Mouse (Mus musculus): ENCODE results near the gene Olfr92. TPM values are rescaled to one million over a fixed set of nuclear protein-coding genes. Genes with fewer than 3 reads are reported as not detected.

Olfr92 gene
- polyA plus RNA-seq, 1 experiment, result not detected

- H3K27ac ChIP-seq (ENCODE audit: control insufficient read depth, insufficient read depth, low read depth, low read length), result no peak overlapping the region
- no peaks in the 10 kb centered on the region for H3K27me3 ChIP-seq (ENCODE audit: control insufficient read depth, insufficient read depth, low read length)
- no peak overlapping the region for H3K4me3 ChIP-seq (ENCODE audit: control insufficient read depth, low read depth, low read length)
- TF ChIP-seq POLR2A (IDR thresholded peaks at IDR 0.05; ENCODE audit: control insufficient read depth, low read depth, low read length), result no peak
- no peak for TF ChIP-seq CTCF (IDR thresholded peaks at IDR 0.05; ENCODE audit: control insufficient read depth, insufficient read depth, insufficient replicate concordance, low read depth, low read length)
- H3K36me3 ChIP-seq (ENCODE audit: control insufficient read depth, insufficient read depth, low read length), result no peaks in the 10 kb centered on the region
- no peaks in the 10 kb centered on the region for H3K4me1 ChIP-seq (ENCODE audit: control insufficient read depth, insufficient read depth, low read length)
These were observed 35.3 kb downstream of the Olfr92 start for GRCm38 (mm10) chr17:37084632-37085031.

- no peak for TF ChIP-seq POLR2A (IDR thresholded peaks at IDR 0.05; ENCODE audit: control insufficient read depth, low read depth, low read length)
- TF ChIP-seq CTCF (IDR thresholded peaks at IDR 0.05; ENCODE audit: control insufficient read depth, insufficient read depth, insufficient replicate concordance, low read depth, low read length), result peak; percentile 63; the same call in 1 of the 2 replicates
- Histone ChIP-seq H3K4me3 (ENCODE audit: control insufficient read depth, low read depth, low read length) (no peak overlapping the region), H3K4me1 (ENCODE audit: control insufficient read depth, insufficient read depth, low read length) (no peaks in the 10 kb centered on the region), H3K27me3 (ENCODE audit: control insufficient read depth, insufficient read depth, low read length) (no peaks in the 10 kb centered on the region), H3K27ac (ENCODE audit: control insufficient read depth, insufficient read depth, low read depth, low read length) (no peak overlapping the region), H3K36me3 (ENCODE audit: control insufficient read depth, insufficient read depth, low read length) (no peaks in the 10 kb centered on the region)
These were observed 36.6 kb downstream of the Olfr92 start for GRCm38 (mm10) chr17:37083327-37083726.

GRCm38 (mm10) chr17:37081659-37082058 is 38.2 kb downstream of the Olfr92 start:
- Histone ChIP-seq H3K36me3 (ENCODE audit: control insufficient read depth, insufficient read depth, low read length) (no peaks in the 10 kb centered on the region), H3K4me3 (ENCODE audit: control insufficient read depth, low read depth, low read length) (no peak overlapping the region), H3K27me3 (ENCODE audit: control insufficient read depth, insufficient read depth, low read length) (no peaks in the 10 kb centered on the region), H3K27ac (ENCODE audit: control insufficient read depth, insufficient read depth, low read depth, low read length) (no peak overlapping the region), H3K4me1 (ENCODE audit: control insufficient read depth, insufficient read depth, low read length) (no peaks in the 10 kb centered on the region)
- TF ChIP-seq CTCF (IDR thresholded peaks at IDR 0.05; ENCODE audit: control insufficient read depth, insufficient read depth, insufficient replicate concordance, low read depth, low read length) (no peak), POLR2A (IDR thresholded peaks at IDR 0.05; ENCODE audit: control insufficient read depth, low read depth, low read length) (no peak)

GRCm38 (mm10) chr17:37080119-37080518 is 39.8 kb downstream of the Olfr92 start:
- Histone ChIP-seq H3K36me3 (ENCODE audit: control insufficient read depth, insufficient read depth, low read length) (no peaks in the 10 kb centered on the region), H3K27ac (ENCODE audit: control insufficient read depth, insufficient read depth, low read depth, low read length) (no peak overlapping the region), H3K4me1 (ENCODE audit: control insufficient read depth, insufficient read depth, low read length) (no peaks in the 10 kb centered on the region), H3K4me3 (ENCODE audit: control insufficient read depth, low read depth, low read length) (no peak overlapping the region), H3K27me3 (ENCODE audit: control insufficient read depth, insufficient read depth, low read length) (no peaks in the 10 kb centered on the region)
- TF ChIP-seq CTCF (IDR thresholded peaks at IDR 0.05; ENCODE audit: control insufficient read depth, insufficient read depth, insufficient replicate concordance, low read depth, low read length) (no peak), POLR2A (IDR thresholded peaks at IDR 0.05; ENCODE audit: control insufficient read depth, low read depth, low read length) (no peak)

GRCm38 (mm10) chr17:37078990-37079389 is 40.9 kb downstream of the Olfr92 start:
- Histone ChIP-seq H3K4me3 (ENCODE audit: control insufficient read depth, low read depth, low read length) (no peak overlapping the region), H3K27me3 (ENCODE audit: control insufficient read depth, insufficient read depth, low read length) (no peaks in the 10 kb centered on the region), H3K27ac (ENCODE audit: control insufficient read depth, insufficient read depth, low read depth, low read length) (no peak overlapping the region), H3K4me1 (ENCODE audit: control insufficient read depth, insufficient read depth, low read length) (no peaks in the 10 kb centered on the region), H3K36me3 (ENCODE audit: control insufficient read depth, insufficient read depth, low read length) (no peaks in the 10 kb centered on the region)
- TF ChIP-seq POLR2A (IDR thresholded peaks at IDR 0.05; ENCODE audit: control insufficient read depth, low read depth, low read length) (no peak), CTCF (IDR thresholded peaks at IDR 0.05; ENCODE audit: control insufficient read depth, insufficient read depth, insufficient replicate concordance, low read depth, low read length) (no peak)

GRCm38 (mm10) chr17:37078193-37078592 is 41.7 kb downstream of the Olfr92 start:
- H3K27me3 ChIP-seq (ENCODE audit: control insufficient read depth, insufficient read depth, low read length), result no peaks in the 10 kb centered on the region
- H3K4me1 ChIP-seq (ENCODE audit: control insufficient read depth, insufficient read depth, low read length), result no peaks in the 10 kb centered on the region
- TF ChIP-seq CTCF (IDR thresholded peaks at IDR 0.05; ENCODE audit: control insufficient read depth, insufficient read depth, insufficient replicate concordance, low read depth, low read length) (no peak), POLR2A (IDR thresholded peaks at IDR 0.05; ENCODE audit: control insufficient read depth, low read depth, low read length) (no peak)
- H3K27ac ChIP-seq (ENCODE audit: control insufficient read depth, insufficient read depth, low read depth, low read length), result no peak overlapping the region
- H3K4me3 ChIP-seq (ENCODE audit: control insufficient read depth, low read depth, low read length), result no peak overlapping the region
- no peaks in the 10 kb centered on the region for H3K36me3 ChIP-seq (ENCODE audit: control insufficient read depth, insufficient read depth, low read length)

GRCm38 (mm10) chr17:37075766-37076165 is 44.1 kb downstream of the Olfr92 start:
- Histone ChIP-seq H3K36me3 (ENCODE audit: control insufficient read depth, insufficient read depth, low read length) (no peaks in the 10 kb centered on the region), H3K27ac (ENCODE audit: control insufficient read depth, insufficient read depth, low read depth, low read length) (no peak overlapping the region), H3K4me3 (ENCODE audit: control insufficient read depth, low read depth, low read length) (no peak overlapping the region), H3K4me1 (ENCODE audit: control insufficient read depth, insufficient read depth, low read length) (no peaks in the 10 kb centered on the region), H3K27me3 (ENCODE audit: control insufficient read depth, insufficient read depth, low read length) (no peaks in the 10 kb centered on the region)
- no peak for TF ChIP-seq CTCF (IDR thresholded peaks at IDR 0.05; ENCODE audit: control insufficient read depth, insufficient read depth, insufficient replicate concordance, low read depth, low read length)
- TF ChIP-seq POLR2A (IDR thresholded peaks at IDR 0.05; ENCODE audit: control insufficient read depth, low read depth, low read length), result no peak

- Histone ChIP-seq H3K36me3 (ENCODE audit: control insufficient read depth, insufficient read depth, low read length) (no peaks in the 10 kb centered on the region), H3K4me1 (ENCODE audit: control insufficient read depth, insufficient read depth, low read length) (no peaks in the 10 kb centered on the region), H3K4me3 (ENCODE audit: control insufficient read depth, low read depth, low read length) (no peak overlapping the region), H3K27me3 (ENCODE audit: control insufficient read depth, insufficient read depth, low read length) (no peaks in the 10 kb centered on the region), H3K27ac (ENCODE audit: control insufficient read depth, insufficient read depth, low read depth, low read length) (no peak overlapping the region)
- no peak for TF ChIP-seq CTCF (IDR thresholded peaks at IDR 0.05; ENCODE audit: control insufficient read depth, insufficient read depth, insufficient replicate concordance, low read depth, low read length)
- TF ChIP-seq POLR2A (IDR thresholded peaks at IDR 0.05; ENCODE audit: control insufficient read depth, low read depth, low read length), result no peak
These were observed 44.7 kb downstream of the Olfr92 start for GRCm38 (mm10) chr17:37075181-37075580.

Measured in testis, adult 2 months (tissue).